Mouse (Mus musculus): ENCODE data around the gene Lce6a. TPM values are rescaled to one million over a fixed set of nuclear protein-coding genes. Genes with fewer than 3 reads are reported as not detected.

Lce6a gene
- polyA plus RNA-seq, 1 experiment from 2014 or later: not detected

Other genes with a start within 250 kb of the Lce6a start
- not detected in 2 replicates for gene Sprr2h, start 236.0 kb downstream of the Lce6a start, polyA plus RNA-seq (2016; fragmentation: Nextera tagmentation; extraction: Ambion mirVana)
- gene Sprr2i, start 213.7 kb downstream of the Lce6a start, polyA plus RNA-seq (2016; fragmentation: Nextera tagmentation; extraction: Ambion mirVana): not detected in 2 replicates
- gene Sprr2j-ps, start 203.6 kb downstream of the Lce6a start, polyA plus RNA-seq (2016; fragmentation: Nextera tagmentation; extraction: Ambion mirVana): not detected in 2 replicates
- 5.6 and 5.7 TPM in 2 replicates for gene Gm9774, start 192.2 kb downstream of the Lce6a start, polyA plus RNA-seq (2016; fragmentation: Nextera tagmentation; extraction: Ambion mirVana)
- gene Sprr2k, start 189.1 kb downstream of the Lce6a start, polyA plus RNA-seq (2016; fragmentation: Nextera tagmentation; extraction: Ambion mirVana): not detected in 2 replicates
- not detected in 2 replicates for gene Sprr1b, start 182.9 kb downstream of the Lce6a start, polyA plus RNA-seq (2016; fragmentation: Nextera tagmentation; extraction: Ambion mirVana)
- gene Sprr3, start 162.9 kb downstream of the Lce6a start, polyA plus RNA-seq (2016; fragmentation: Nextera tagmentation; extraction: Ambion mirVana): not detected in 2 replicates
- gene Sprr1a, start 135.8 kb downstream of the Lce6a start, polyA plus RNA-seq (2016; fragmentation: Nextera tagmentation; extraction: Ambion mirVana): not detected in 2 replicates
- gene Sprr4, start 121.2 kb downstream of the Lce6a start, polyA plus RNA-seq (2016; fragmentation: Nextera tagmentation; extraction: Ambion mirVana): not detected in 2 replicates
- gene 2310046K23Rik, start 87.1 kb downstream of the Lce6a start, polyA plus RNA-seq (2016; fragmentation: Nextera tagmentation; extraction: Ambion mirVana): not detected in 2 replicates
- gene Ivl, start 47.9 kb downstream of the Lce6a start, polyA plus RNA-seq (2016; fragmentation: Nextera tagmentation; extraction: Ambion mirVana): 0.12 TPM in 1 of 2 replicates, not detected in the other
- gene Smcp, start 32.7 kb downstream of the Lce6a start, polyA plus RNA-seq (2016; fragmentation: Nextera tagmentation; extraction: Ambion mirVana): not detected in 2 replicates
- not detected in 2 replicates for gene 2210017I01Rik, start 14.2 kb downstream of the Lce6a start, polyA plus RNA-seq (2016; fragmentation: Nextera tagmentation; extraction: Ambion mirVana)
- not detected in 2 replicates for gene Lce1a1, start 26.6 kb upstream of the Lce6a start, polyA plus RNA-seq (2016; fragmentation: Nextera tagmentation; extraction: Ambion mirVana)
- gene Lce1b, start 35.3 kb upstream of the Lce6a start, polyA plus RNA-seq (2016; fragmentation: Nextera tagmentation; extraction: Ambion mirVana): not detected in 2 replicates
- not detected in 2 replicates for gene Lce1a2, start 48.7 kb upstream of the Lce6a start, polyA plus RNA-seq (2016; fragmentation: Nextera tagmentation; extraction: Ambion mirVana)
- not detected in 2 replicates for gene Lce1c, start 57.6 kb upstream of the Lce6a start, polyA plus RNA-seq (2016; fragmentation: Nextera tagmentation; extraction: Ambion mirVana)
- not detected in 2 replicates for gene Lce1d, start 65.5 kb upstream of the Lce6a start, polyA plus RNA-seq (2016; fragmentation: Nextera tagmentation; extraction: Ambion mirVana)
- not detected in 2 replicates for gene Lce1e, start 87.4 kb upstream of the Lce6a start, polyA plus RNA-seq (2016; fragmentation: Nextera tagmentation; extraction: Ambion mirVana)
- gene Lce1f, start 98.7 kb upstream of the Lce6a start, polyA plus RNA-seq (2016; fragmentation: Nextera tagmentation; extraction: Ambion mirVana): not detected in 2 replicates
- gene Gm38119, start 117.4 kb upstream of the Lce6a start, polyA plus RNA-seq (2016; fragmentation: Nextera tagmentation; extraction: Ambion mirVana): not detected in 2 replicates
- not detected in 2 replicates for gene Lce1g, start 130.7 kb upstream of the Lce6a start, polyA plus RNA-seq (2016; fragmentation: Nextera tagmentation; extraction: Ambion mirVana)
- not detected in 2 replicates for gene Lce1h, start 143.4 kb upstream of the Lce6a start, polyA plus RNA-seq (2016; fragmentation: Nextera tagmentation; extraction: Ambion mirVana)
- gene Lce1i, start 157.2 kb upstream of the Lce6a start, polyA plus RNA-seq (2016; fragmentation: Nextera tagmentation; extraction: Ambion mirVana): not detected in 2 replicates
- not detected in 2 replicates for gene Lce1j, start 168.9 kb upstream of the Lce6a start, polyA plus RNA-seq (2016; fragmentation: Nextera tagmentation; extraction: Ambion mirVana)
- gene Lce1k, start 186.2 kb upstream of the Lce6a start, polyA plus RNA-seq (2016; fragmentation: Nextera tagmentation; extraction: Ambion mirVana): not detected in 2 replicates
- gene Kprp, start 205.6 kb upstream of the Lce6a start, polyA plus RNA-seq (2016; fragmentation: Nextera tagmentation; extraction: Ambion mirVana): not detected in 2 replicates
- not detected in 2 replicates for gene Lce1l, start 229.6 kb upstream of the Lce6a start, polyA plus RNA-seq (2016; fragmentation: Nextera tagmentation; extraction: Ambion mirVana)
- not detected in 2 replicates for gene 2310050C09Rik, start 248.6 kb upstream of the Lce6a start, polyA plus RNA-seq (2016; fragmentation: Nextera tagmentation; extraction: Ambion mirVana)

All from liver, embryonic 12.5 days (tissue).